Mouse (Mus musculus): ENCODE measurements around the gene Map3k4.

DNA sequence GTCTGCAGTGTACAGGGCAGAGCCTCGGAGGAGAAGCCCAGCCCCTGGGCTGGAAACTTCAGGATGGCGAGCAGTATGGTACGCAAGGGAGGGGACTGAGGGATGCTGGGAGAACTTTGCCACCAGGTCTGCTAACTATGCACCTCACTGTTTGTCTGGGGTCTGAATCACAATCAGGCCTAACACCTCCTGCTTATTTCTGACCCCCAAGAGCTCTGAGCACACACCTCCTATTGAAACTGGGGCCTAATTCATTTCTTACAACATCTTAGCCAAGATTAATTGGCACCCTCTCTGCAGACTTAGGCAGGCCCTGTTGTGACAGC lies 113.9 kb downstream of the Map3k4 start:
- TF ChIP-seq CTCF (IDR thresholded peaks at IDR 0.05; ENCODE audit: control insufficient read depth, insufficient read depth, insufficient replicate concordance, low read depth, low read length), result no peak
- no peak for TF ChIP-seq POLR2A (IDR thresholded peaks at IDR 0.05; ENCODE audit: control insufficient read depth, low read depth, low read length)
